Mouse (Mus musculus) macrophage (primary cell): ENCODE measurements around the gene Zfp697. TPM values are rescaled to one million over a fixed set of nuclear protein-coding genes. Genes with fewer than 3 reads are reported as not detected.
"Not testable (repeated sequence)": the region's sequence is repeated elsewhere in the genome, so short reads cannot be mapped to it uniquely, and the experiment has no call there.

Source experiments
- H3K27ac ChIP-seq: fragments of 350-480 bp; formaldehyde crosslinking; 2 replicates; pipeline ENCODE4 v1.9.0; 2021
- H3K36me3 ChIP-seq: fragments of 350-480 bp; formaldehyde crosslinking; 2 replicates; pipeline ENCODE4 v1.9.0; 2021; ENCODE audit errors: inconsistent target
- H3K4me3 ChIP-seq: fragments of 350-480 bp; formaldehyde crosslinking; 2 replicates; pipeline ENCODE4 v1.9.0; 2021; ENCODE audit errors: inconsistent target
- H3K79me2 ChIP-seq: fragments of 350-480 bp; formaldehyde crosslinking; 2 replicates; pipeline ENCODE4 v1.9.0; 2021; ENCODE audit errors: inconsistent target
- WGBS: methylation state at CpG from one replicate; pipeline ENCODE4 v1.1.7; 2026; ENCODE audit warnings: inconsistent platforms; ENCODE audit not compliant: missing documents; 5-methylcytosine and 5-hydroxymethylcytosine counted together
- polyA plus RNA-seq: library from polyadenylated mRNA; stranded (reverse); fragments of 250-400 nt; gene quantifications from 3 replicates; pipeline ENCODE4 v1.2.4, GENCODE M21; 2018; ENCODE audit warnings: inconsistent platforms

The Zfp697 gene
- polyA plus RNA-seq, 1 experiment from 2014 or later: 0.27 TPM

DNA sequence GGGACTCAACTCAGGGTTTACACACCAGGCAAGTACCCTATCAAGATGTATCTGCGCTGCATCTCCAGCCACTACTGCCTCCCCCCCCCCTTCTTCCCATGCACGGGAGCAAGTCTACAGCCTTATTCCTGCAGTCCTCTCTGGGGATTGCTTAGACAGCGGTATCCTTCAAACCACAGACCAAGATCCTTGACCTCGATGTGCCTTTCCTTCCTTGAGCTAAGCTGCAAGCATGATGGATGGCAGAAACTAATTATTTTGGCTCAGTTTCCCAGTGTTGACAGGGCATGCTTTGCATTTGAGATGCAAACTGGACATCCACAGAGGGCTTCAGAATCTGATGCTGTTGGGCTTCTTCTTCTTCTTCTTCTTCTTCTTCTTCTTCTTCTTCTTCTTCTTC, 40.7 kb downstream of the Zfp697 start:
- H3K27ac ChIP-seq: no peak overlapping the region
- no peaks in the 10 kb centered on the region for H3K36me3 ChIP-seq
- no peaks in the 10 kb centered on the region for H3K79me2 ChIP-seq
- 59% methylated on average over 4 of the region's 4 CpGs for WGBS
- no peak overlapping the region for H3K4me3 ChIP-seq

DNA sequence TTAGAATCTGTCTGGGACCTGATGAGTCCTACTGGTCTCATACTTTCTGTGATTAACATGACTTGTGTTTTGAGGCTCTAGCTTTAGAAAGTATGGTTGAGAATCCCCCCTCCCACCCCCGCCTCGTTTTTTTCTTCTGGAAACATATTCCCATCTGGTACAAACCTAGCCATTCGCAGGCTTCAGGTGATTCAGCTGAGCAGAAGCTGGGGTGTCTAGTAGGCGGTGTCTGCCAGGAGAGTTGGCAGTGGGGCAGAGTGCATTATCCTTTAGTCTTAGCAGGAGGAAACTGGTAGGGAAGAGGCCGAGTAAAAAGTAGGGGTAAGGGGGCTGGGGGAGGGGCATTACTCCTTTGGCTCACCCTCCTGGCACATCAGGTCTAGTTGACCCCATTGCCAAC, 44.5 kb downstream of the Zfp697 start:
- Histone ChIP-seq H3K4me3 (no peak overlapping the region), H3K27ac (no peak overlapping the region), H3K79me2 (no peaks in the 10 kb centered on the region), H3K36me3 (no peaks in the 10 kb centered on the region)
- 62% methylated on average over 5 of the region's 5 CpGs for WGBS

DNA sequence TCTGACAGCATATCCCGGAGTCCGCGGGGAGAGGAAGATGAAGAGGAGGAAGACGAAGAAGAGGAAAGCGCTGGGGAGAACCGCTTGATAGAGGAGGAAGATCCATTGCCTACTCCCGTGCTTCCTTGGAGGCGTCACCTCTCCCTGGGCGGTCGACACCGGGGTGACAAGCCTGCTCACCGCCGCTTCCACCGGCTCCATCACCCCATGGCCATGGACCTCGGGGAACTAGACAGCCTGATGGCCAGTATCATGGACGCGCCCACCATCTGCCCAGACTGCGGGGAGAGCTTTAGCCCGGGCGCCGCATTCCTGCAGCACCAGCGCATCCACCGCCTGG, 45.0 kb downstream of the Zfp697 start:
- under 1% methylated on average over 21 of the region's 23 CpGs for WGBS
- Histone ChIP-seq H3K36me3 (no peaks in the 10 kb centered on the region), H3K79me2 (no peaks in the 10 kb centered on the region), H3K27ac (no peak overlapping the region), H3K4me3 (no peak overlapping the region)

DNA sequence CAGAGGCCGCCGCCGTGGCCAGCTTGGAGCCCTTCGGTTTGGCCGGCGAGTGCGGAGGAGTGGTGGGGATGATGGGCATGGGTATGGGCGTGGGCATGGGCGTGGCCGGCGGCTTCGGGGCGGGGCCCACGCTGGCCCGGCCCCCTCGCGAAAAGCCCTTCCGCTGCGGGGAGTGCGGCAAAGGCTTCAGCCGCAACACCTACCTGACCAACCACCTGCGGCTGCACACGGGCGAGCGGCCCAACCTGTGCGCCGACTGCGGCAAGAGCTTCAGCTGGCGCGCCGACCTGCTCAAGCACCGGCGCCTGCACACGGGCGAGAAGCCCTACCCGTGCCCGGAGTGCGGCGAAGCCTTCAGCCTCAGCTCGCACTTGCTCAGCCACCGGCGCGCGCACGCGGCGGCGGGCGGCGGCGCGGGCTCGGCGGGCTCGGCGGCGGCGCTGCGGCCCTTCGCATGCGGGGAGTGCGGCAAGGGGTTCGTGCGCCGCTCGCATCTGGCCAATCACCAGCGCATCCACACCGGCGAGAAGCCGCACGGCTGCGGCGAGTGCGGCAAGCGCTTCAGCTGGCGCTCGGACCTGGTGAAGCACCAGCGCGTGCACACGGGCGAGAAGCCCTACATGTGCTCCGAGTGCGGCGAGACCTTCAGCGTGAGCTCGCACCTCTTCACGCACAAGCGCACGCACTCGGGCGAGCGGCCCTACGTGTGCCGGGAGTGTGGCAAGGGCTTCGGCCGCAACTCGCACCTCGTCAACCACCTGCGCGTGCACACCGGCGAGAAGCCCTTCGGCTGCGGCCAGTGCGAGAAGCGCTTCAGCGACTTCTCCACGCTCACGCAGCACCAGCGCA, 45.6 kb downstream of the Zfp697 start:
- Histone ChIP-seq H3K36me3 (no peaks in the 10 kb centered on the region), H3K4me3 (no peak overlapping the region), H3K79me2 (no peaks in the 10 kb centered on the region), H3K27ac (no peak overlapping the region)
- WGBS: under 1% methylated on average over 89 of the region's 110 CpGs

DNA sequence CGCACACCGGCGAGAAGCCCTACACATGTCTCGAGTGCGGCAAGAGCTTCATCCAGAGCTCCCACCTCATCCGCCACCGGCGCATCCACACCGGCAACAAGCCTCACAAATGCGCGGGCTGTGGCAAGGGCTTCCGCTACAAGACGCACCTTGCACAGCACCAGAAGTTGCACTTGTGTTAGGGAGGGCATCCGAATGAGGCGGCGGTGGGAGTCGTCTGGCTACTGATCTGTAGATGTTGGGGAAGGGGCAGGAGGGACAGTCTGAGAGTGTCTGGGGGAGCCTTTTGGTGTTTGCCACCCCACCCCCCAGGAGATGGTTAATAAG, 46.2 kb downstream of the Zfp697 start:
- no peaks in the 10 kb centered on the region for H3K79me2 ChIP-seq
- H3K36me3 ChIP-seq: no peaks in the 10 kb centered on the region
- WGBS: 3% methylated on average over 17 of the region's 17 CpGs
- no peak overlapping the region for H3K27ac ChIP-seq
- no peak overlapping the region for H3K4me3 ChIP-seq

DNA sequence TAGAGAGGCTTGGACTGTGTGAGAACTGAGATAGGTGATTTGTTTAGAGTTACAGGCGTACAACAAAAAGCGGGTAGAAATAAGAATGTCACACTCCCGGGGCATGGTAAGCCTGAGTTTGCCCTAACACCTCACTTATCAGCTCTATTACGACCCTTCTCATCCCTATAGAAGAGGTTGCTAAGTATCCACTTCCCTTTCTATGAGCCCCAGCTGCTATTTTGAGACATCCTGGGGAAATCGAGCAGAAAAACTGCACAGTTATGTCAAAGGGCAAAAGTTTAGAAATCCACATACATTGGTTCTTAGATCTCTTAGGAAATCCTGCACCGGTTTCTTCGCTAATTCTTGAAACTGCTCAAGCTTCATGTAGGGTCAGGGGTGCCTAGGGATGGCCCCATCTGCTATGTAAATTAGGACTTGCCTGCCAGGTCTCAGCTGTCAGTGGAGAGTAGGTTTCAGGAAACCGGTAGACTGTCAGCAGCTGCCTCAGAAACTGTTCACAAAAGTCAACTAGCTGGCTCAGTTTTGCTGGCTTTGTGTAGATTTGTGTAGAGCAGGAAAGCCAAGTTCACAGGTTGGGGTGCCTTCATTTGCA, 46.8 kb downstream of the Zfp697 start:
- WGBS: 6% methylated on average over 8 of the region's 8 CpGs
- no peak overlapping the region for H3K27ac ChIP-seq
- H3K4me3 ChIP-seq: no peak overlapping the region
- H3K36me3 ChIP-seq: no peaks in the 10 kb centered on the region
- H3K79me2 ChIP-seq: no peaks in the 10 kb centered on the region

DNA sequence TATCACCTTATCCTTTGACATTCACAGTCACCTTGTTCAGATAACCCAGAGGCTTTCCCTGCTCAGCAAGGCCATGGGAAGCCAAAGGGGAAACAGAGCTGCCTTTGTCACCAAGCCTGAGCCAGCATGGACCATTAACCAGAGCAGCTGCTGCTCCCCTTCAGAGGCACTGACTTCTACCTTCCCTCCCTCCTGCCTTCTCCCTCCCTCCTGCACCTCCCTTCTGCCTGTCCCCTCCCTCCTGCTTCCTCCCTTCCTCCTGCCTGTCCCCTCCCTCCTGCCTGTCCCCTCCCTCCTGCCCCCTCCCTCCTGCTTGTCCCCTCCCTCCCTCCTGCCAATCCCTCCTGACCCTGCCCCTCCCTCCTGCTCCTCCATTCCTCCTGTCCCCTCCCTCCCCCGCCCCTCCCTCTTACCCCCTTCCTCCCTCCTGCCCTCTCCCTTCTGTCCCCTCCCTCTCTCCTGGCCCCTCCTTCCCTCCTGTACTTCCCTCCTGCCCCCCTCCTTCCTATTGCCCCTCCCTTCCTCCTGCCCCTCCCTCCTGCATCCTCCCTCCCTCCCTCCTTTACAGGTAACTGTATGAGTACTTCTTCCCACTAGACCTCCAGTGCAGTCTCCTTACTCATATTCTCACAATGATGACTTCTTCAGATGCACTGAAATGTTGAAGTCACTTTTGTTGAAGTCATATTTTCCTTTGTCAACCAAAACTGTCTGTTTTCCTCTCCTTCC, 52.0 kb downstream of the Zfp697 start:
- Histone ChIP-seq H3K36me3 (no peaks in the 10 kb centered on the region), H3K79me2 (no peaks in the 10 kb centered on the region), H3K4me3 (no peak overlapping the region), H3K27ac (no peak overlapping the region)
- no CpG with 5 or more reads among the region's 1 CpGs for WGBS

DNA sequence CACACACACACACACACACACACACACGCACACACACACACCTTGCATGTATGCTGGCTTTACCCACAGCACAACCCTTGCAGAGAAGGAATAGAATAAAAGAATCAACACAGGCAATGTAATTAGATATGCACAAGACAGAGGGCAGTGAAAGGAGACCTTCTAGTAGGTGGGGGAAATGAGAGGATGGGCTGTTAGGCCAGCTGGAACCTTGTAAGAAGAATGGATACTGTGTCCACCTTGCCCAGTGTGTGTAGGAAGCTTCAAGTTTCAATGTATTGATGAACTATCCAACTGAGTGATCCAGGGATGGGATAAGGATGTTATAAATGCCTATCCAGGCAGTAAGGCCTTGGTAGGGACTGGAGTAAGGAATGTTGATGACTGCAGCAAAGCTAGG, 52.8 kb downstream of the Zfp697 start:
- WGBS: 83% methylated on average over 1 of the region's 1 CpGs
- no peaks in the 10 kb centered on the region for H3K79me2 ChIP-seq
- H3K4me3 ChIP-seq: no peak overlapping the region
- no peak overlapping the region for H3K27ac ChIP-seq
- no peaks in the 10 kb centered on the region for H3K36me3 ChIP-seq

DNA sequence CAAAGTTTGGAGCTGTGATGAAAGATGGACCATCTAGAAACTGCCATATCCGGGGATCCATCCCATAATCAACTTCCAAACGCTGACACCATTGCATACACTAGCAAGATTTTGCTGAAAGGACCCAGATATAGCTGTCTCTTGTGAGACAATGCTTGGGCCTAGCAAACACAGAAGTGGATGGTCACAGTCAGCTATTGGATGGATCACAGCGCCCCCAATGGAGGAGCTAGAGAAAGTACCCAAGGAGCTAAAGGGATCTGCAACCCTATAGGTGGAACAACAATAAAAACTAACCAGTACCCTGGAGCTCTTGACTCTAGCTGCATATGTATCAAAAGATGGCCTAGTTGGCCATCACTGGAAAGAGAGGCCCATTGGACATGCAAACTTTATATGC, 60.0 kb downstream of the Zfp697 start:
- not testable (repeated sequence) for H3K79me2 ChIP-seq, H3K4me3 ChIP-seq, H3K36me3 ChIP-seq, H3K27ac ChIP-seq
- 51% methylated on average over 3 of the region's 3 CpGs for WGBS

DNA sequence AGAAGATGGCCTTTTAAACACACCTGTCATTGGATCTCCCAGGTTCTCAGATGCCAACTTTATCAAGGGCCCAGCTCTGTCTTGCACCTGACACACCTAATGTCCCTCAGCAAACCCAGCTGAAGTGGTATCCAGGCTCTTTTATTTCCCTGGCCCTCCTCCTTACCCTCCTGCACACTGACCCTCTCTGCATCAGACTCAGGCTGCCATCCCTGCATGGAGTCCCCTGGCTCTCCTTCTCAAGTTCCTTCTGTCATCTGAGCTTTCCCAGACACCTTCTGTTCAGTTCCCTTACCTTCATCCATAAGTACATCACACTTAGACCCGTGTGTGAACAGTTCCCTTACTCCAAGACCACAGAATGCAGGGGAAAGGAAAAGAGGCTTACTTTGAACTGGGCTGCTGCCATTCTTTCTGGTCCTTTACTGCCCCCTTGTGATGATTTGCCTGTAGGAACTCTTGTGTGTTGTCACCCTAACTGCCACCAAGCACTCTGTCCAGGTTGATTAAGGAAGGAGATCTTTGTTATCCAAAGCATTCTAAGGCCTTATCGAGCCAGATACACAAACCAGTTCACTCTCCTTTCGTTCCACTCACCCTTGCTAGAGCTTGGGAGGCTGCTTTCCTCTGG, 61.0 kb downstream of the Zfp697 start:
- not testable (repeated sequence) for H3K4me3 ChIP-seq, H3K27ac ChIP-seq, H3K36me3 ChIP-seq, H3K79me2 ChIP-seq
- WGBS: 7% methylated on average over 3 of the region's 3 CpGs

DNA sequence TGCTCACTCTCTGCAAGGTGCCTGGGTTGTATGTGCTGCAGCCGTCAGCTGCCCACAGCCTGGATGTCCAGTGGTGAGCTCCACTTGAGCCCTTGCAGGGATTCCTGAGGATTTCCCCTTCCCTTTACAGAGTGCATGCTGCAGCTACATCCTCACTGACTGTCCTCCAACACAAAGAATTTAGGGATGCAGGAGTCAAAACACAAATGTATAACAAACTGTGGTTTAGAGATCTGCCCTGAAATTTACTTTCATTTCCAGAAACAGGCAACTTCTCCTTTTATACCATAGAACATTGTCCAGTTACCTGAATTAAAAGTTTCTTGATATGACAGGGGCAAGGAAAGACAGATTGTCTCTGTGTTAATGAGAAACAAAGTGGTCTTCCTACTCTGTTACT, 61.7 kb downstream of the Zfp697 start:
- H3K27ac ChIP-seq, H3K36me3 ChIP-seq, H3K79me2 ChIP-seq, H3K4me3 ChIP-seq: not testable (repeated sequence)
- no CpG with 5 or more reads among the region's 1 CpGs for WGBS

DNA sequence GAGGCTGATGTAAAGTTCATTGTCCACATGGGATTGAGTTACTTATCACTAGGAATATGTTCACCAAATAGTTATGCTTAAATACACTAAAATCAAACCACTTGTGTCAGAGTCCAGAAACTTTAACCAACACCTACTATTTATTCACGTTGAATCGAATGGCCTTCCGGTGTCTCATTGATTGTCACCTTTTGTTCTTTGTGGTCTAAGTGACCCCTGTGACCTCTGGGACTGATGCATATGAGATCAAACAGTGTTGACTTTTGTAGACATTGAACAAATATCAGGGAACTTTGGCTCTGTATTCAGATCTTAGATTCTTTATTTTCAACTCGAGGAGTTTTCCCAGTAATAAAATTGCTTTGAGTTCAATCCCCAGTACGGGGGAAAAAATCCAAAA, 71.5 kb downstream of the Zfp697 start:
- H3K79me2 ChIP-seq, H3K4me3 ChIP-seq, H3K27ac ChIP-seq, H3K36me3 ChIP-seq: not testable (repeated sequence)
- WGBS: no CpG with 5 or more reads among the region's 5 CpGs

DNA sequence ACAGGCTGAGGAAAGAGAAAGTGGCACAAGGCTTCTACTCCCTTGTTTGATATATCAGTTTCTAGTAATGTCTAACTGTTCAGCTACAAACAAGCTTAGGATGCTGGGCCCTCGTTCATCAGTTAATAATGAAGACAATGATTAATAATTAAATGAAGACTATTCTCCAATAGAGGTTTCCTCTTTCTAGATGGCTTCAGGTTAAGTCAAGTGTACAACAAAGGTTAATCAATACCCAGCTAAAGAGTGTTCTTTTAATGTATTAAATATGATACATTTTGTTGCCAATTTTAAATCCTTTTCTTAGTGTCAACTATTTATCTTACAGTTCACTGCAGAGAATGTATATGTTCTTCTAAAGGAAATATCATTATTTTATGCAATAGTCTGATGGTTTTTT, 74.8 kb downstream of the Zfp697 start, which contains the start of gene Gm4450:
Gene Gm4450 (minus strand): TSS at position 101 of the 400 bp plus-strand sequence.
- not testable (repeated sequence) for H3K27ac ChIP-seq, H3K36me3 ChIP-seq, H3K79me2 ChIP-seq, H3K4me3 ChIP-seq
- no CpG with 5 or more reads among the region's 1 CpGs for WGBS

DNA sequence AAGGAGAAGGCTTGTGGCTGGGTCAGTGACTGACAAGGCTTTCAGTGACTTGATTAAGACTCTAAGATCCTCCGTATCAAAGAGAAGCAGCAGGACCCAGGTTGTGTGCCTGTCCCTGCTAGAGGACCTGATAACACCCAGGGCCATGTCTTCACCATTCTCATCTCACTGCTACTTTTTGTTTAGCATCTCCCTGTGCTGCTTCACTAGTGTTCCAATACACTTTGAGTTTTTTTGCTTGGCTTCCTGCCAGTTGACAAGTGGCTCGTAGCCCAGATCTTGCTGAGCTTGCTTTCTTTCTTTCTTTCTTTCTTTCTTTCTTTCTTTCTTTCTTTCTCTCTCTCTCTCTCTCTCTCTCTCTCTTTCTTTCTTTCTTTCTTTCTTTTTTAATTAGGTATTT, 87.1 kb downstream of the Zfp697 start:
- not testable (repeated sequence) for H3K4me3 ChIP-seq, H3K27ac ChIP-seq, H3K36me3 ChIP-seq, H3K79me2 ChIP-seq
- WGBS: no CpG with 5 or more reads among the region's 2 CpGs

DNA sequence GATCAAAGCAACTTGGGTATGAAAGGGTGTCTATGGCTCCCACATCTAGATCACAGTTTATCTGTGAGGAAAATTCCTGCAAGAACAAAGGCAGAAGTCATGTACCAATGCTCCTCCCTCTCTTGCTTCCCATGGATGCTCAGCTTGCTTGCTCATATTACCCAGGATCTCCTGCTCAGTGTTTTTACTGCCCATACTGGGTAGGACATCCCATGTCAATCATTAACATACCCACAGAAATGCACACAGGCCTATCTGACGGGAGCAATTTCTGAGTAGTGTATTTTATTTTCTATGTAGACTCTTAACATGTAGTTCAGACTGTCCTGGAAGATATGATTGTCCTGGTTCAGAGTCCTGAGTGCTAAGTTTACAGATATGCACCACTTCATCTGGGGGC, 88.8 kb downstream of the Zfp697 start:
- H3K4me3 ChIP-seq, H3K79me2 ChIP-seq, H3K27ac ChIP-seq, H3K36me3 ChIP-seq: not testable (repeated sequence)
- WGBS: no CpG with 5 or more reads among the region's 1 CpGs
